ENCODE assay signal across 8 mouse cellular contexts in the genomic region with DNA sequence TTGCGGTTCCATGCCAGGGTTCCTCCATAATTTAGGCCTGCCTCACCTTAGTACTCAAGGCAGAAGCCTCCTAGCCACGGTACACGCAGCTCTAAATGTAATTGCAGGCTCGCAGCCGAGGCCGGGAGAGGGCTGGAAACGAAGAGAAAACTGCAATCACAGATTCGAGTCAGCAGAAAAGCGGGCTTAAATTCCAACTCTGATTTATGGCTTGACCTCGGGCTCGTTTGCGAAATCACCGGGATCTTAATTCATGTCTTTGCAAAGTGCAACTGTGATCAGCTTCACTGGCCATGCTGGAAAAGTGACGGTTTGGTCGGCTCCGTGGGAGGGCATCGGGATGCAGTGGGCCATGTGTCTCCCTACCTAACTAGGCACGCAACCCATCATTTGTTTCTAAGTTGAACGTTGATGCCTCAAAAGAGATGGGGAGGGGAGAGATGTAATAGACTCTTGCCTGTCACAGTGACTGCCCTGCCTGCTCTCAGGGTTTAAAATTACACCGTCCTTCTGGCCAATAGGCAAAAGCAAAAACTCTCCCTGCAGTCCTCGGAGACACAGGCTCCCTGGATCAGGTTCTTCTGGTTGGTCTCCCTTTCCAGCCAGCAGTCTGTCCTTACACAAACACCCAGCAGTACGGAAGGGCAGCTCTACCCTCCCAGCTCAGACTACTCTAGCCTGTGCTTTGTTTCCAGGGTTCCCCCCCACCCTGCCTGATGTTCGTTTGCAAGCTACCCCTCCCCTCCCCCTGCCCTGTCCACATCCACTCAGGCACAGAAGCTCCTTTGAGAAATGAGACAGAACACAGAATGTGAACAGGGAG.
DNase-seq lines count a peak whose midpoint lies in the region; ATAC-seq and TF ChIP-seq lines count a peak whose summit lies in the region.

No protein-coding gene starts in this region.

- H3K27ac ChIP-seq in gastrocnemius, adult 2 months: peak overlapping the region; percentile 85
- no peak overlapping the region for H3K27ac ChIP-seq in hindbrain, embryonic 16.5 days (ENCODE audit: low read depth, low read length)
- no peak overlapping the region for H3K27ac ChIP-seq in liver, embryonic 11.5 days (ENCODE audit: low read depth, low read length)
- H3K27ac ChIP-seq in midbrain, embryonic 16.5 days (ENCODE audit: low read length): no peak overlapping the region

- peak overlapping the region; percentile 61 for H3K4me3 ChIP-seq in gastrocnemius, adult 2 months
- peak overlapping the region; percentile 1 for H3K4me3 ChIP-seq in hindbrain, embryonic 16.5 days (ENCODE audit: low read length)
- H3K4me3 ChIP-seq in liver, embryonic 11.5 days (ENCODE audit: low read depth, low read length): no peak overlapping the region
- H3K4me3 ChIP-seq in midbrain, embryonic 16.5 days (ENCODE audit: low read depth, low read length): no peak overlapping the region

- peak overlapping the region; percentile 43 for H3K4me2 ChIP-seq in hindbrain, embryonic 16.5 days (ENCODE audit: low read length)
- peak overlapping the region; percentile 28 for H3K4me2 ChIP-seq in liver, embryonic 11.5 days
- H3K4me2 ChIP-seq in midbrain, embryonic 16.5 days (ENCODE audit: low read length): peak overlapping the region; percentile 37

- peak overlapping the region; percentile 39 for H3K9ac ChIP-seq in hindbrain, embryonic 16.5 days (ENCODE audit: low read depth, low read length)
- no peak overlapping the region for H3K9ac ChIP-seq in liver, embryonic 11.5 days (ENCODE audit: low read depth, low read length)
- no peak overlapping the region for H3K9ac ChIP-seq in midbrain, embryonic 16.5 days (ENCODE audit: low read depth, low read length)

- ATAC-seq in hindbrain, embryonic 16.5 days: peak; percentile 60; the same call in 1 of the 2 replicates
- ATAC-seq in liver, embryonic 11.5 days (replicated peaks; ENCODE audit: low FRiP score): peak; percentile 58
- ATAC-seq in midbrain, embryonic 16.5 days: peak; percentile 64
- ATAC-seq in CD4-positive, CD25-positive, alpha-beta regulatory T cell, adult 4 months: no peak
- ATAC-seq in erythroid progenitor cell, adult 5-6 weeks (replicated peaks; ENCODE audit: low FRiP score, poor library complexity, severe bottlenecking): no peak

- no peaks in the 10 kb centered on the region for H3K36me3 ChIP-seq in hindbrain, embryonic 16.5 days (ENCODE audit: control insufficient read depth, insufficient read depth, low read length)
- H3K36me3 ChIP-seq in liver, embryonic 11.5 days (ENCODE audit: control insufficient read depth, insufficient read depth, low read length): no peaks in the 10 kb centered on the region; the same call in 1 of the 2 replicates
- H3K36me3 ChIP-seq in midbrain, embryonic 16.5 days (ENCODE audit: control insufficient read depth, insufficient read depth, low read length): no peaks in the 10 kb centered on the region

- no peak for TF ChIP-seq CTCF in gastrocnemius, adult 2 months (IDR thresholded peaks at IDR 0.05)

- peak; percentile 21 for DNase-seq in layer of hippocampus, adult 11-12 months (ENCODE audit: low spot score)
- no peak for DNase-seq in layer of hippocampus, postnatal 14 days (ENCODE audit: low spot score in 2 of 2)
- DNase-seq in gastrocnemius, adult 2 months: peak; percentile 63
- peak; percentile 47 for DNase-seq in liver, embryonic 11.5 days (ENCODE audit: low spot score)

- H3K4me1 ChIP-seq in hindbrain, embryonic 16.5 days (ENCODE audit: control insufficient read depth, insufficient read depth, low read depth, low read length): peaks cover 12% of the 10 kb centered on the region
- H3K4me1 ChIP-seq in liver, embryonic 11.5 days (replicated peaks; ENCODE audit: control insufficient read depth, insufficient read depth, low read length): peaks cover 15% of the 10 kb centered on the region
- peaks cover 12% of the 10 kb centered on the region for H3K4me1 ChIP-seq in midbrain, embryonic 16.5 days (ENCODE audit: control insufficient read depth, insufficient read depth, low read length)

- WGBS in hindbrain, embryonic 16.5 days: 32% methylated on average over 23 of the region's 23 CpGs
- WGBS in liver, embryonic 11.5 days: 51% methylated on average over 23 of the region's 23 CpGs
- WGBS in midbrain, embryonic 16.5 days: 39% methylated on average over 23 of the region's 23 CpGs

- intact Hi-C loops in gastrocnemius, adult 2 months (cut with DNase I): loop anchor here (5.0 kb wide), 1 partner anchor 115 kb away; a partner anchor contains a TSS

- no peaks in the 10 kb centered on the region for H3K27me3 ChIP-seq in hindbrain, embryonic 16.5 days (replicated peaks; ENCODE audit: control insufficient read depth, insufficient read depth, low read length)
- H3K27me3 ChIP-seq in liver, embryonic 11.5 days (replicated peaks; ENCODE audit: control insufficient read depth, insufficient read depth, low read length): no peaks in the 10 kb centered on the region
- no peaks in the 10 kb centered on the region for H3K27me3 ChIP-seq in midbrain, embryonic 16.5 days (ENCODE audit: control insufficient read depth, insufficient read depth, low read depth, low read length)

- no peaks in the 10 kb centered on the region for H3K9me3 ChIP-seq in hindbrain, embryonic 16.5 days (ENCODE audit: control insufficient read depth, low read length)
- H3K9me3 ChIP-seq in liver, embryonic 11.5 days (ENCODE audit: control insufficient read depth, low read length): no peaks in the 10 kb centered on the region
- no peaks in the 10 kb centered on the region for H3K9me3 ChIP-seq in midbrain, embryonic 16.5 days (replicated peaks; ENCODE audit: control insufficient read depth, low read length, poor library complexity, severe bottlenecking)

Comparison
In these comparisons a context has a peak if more than half of its experiments do, and no peak if none do; other contexts are left out.
1. DNase-seq: peak in layer of hippocampus, adult 11-12 months (single experiment), gastrocnemius, adult 2 months (single experiment) and liver, embryonic 11.5 days (single experiment); none in layer of hippocampus, postnatal 14 days (0 of 2).
2. H3K4me3 ChIP-seq: peak in gastrocnemius, adult 2 months (single experiment) and hindbrain, embryonic 16.5 days (single experiment); none in liver, embryonic 11.5 days (single experiment) and midbrain, embryonic 16.5 days (single experiment).
3. ATAC-seq: peak in hindbrain, embryonic 16.5 days (single experiment), liver, embryonic 11.5 days (single experiment) and midbrain, embryonic 16.5 days (single experiment); none in CD4-positive, CD25-positive, alpha-beta regulatory T cell, adult 4 months (single experiment) and erythroid progenitor cell, adult 5-6 weeks (single experiment).
4. Peak in every context shown above with its lines, with median percentiles within 50 percentile points of each other: H3K4me2 ChIP-seq.